Mouse (Mus musculus) testis, adult 2 months (tissue): Measurements from ENCODE around the gene Fuk.

Experiments used
- CTCF ChIP-seq: fragments of 200-500 bp; IDR thresholded peaks from 2 replicates; pipeline ENCODE4 v1.5.1; 2012; ENCODE audit warnings: low read depth, mild to moderate bottlenecking, inconsistent platforms, low read length, moderate library complexity; ENCODE audit not compliant: control insufficient read depth, insufficient read depth, insufficient replicate concordance
- POLR2A ChIP-seq: fragments of 200-500 bp; IDR thresholded peaks from 2 replicates; pipeline ENCODE4 v1.6.1; 2012; ENCODE audit warnings: low read depth, mild to moderate bottlenecking, inconsistent platforms, low read length, moderate library complexity; ENCODE audit not compliant: control insufficient read depth

GRCm38 (mm10) chr8:110918027-110918426, 15.7 kb upstream of the Fuk start:
- TF ChIP-seq POLR2A (no peak), CTCF (no peak)
